Mouse (Mus musculus) hematopoietic multipotent progenitor cell, adult 10-12 weeks (in vitro differentiated cells): Measurements from ENCODE around the gene Fa2h. TPM values are rescaled to one million over a fixed set of nuclear protein-coding genes. Genes with fewer than 3 reads are reported as not detected.

ENCODE experiments used
- polyA plus RNA-seq: library from polyadenylated mRNA; stranded (reverse); fragments of >175 nt; gene quantifications from 2 replicates; pipeline ENCODE4 v1.2.3, GENCODE M21; 2012; ENCODE audit warnings: low replicate concordance

Fa2h gene
- not detected in 2 replicates for polyA plus RNA-seq

GRCm38 (mm10) chr8:111393391-111394363 is at the start of gene Fa2h:
Fa2h (minus strand) TSS chr8:111393824.

GRCm38 (mm10) chr8:111337890-111338347 is 55.7 kb downstream of the Fa2h start, which contains the start of gene Mlkl:
Mlkl (minus strand) TSS chr8:111338177.

DNA sequence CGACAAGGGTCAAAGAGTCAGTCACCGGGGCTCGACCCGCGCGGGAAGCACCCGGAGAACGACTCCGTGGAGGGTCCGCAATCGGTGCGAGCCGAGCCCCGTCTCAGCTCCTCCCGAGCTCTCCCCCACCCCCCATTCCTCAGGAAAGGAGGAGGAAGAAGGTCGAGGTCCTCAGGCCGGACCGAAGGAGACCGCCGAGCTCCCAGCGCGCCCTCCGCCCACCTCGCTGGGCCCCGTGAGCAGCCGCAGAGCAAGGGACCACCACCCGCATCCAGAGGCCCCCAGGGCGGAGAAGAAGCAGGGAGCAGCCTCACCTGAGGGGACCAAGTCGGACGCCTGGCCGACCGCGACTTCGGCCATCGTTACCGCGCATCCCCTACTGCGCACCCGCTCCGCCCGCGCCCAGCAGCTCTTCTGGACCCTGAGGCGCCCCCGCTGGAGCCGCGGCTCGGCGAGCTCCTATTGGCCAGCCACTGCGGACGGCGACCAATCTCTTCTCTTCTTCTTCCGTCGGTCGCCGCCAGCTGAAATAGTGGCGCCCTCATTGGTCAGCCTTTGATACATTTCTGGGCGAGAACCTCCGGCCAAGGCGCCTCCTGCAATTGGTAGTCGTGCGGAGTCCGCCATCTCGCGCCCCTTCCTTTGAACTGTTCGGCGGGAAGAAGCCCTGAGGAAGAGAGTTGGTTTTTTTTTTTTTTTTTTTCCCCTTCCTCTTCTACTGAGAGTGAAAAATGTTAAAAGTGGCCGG is 93.6 kb downstream of the Fa2h start, which contains the start of gene Rfwd3:
Gene Rfwd3 (minus strand): TSS at position 402 of the 748 bp plus-strand sequence.

Other genes starting within 250 kb of the Fa2h start
- 24.7 and 41.7 TPM in 2 replicates for gene Glg1, start 134.6 kb downstream of the Fa2h start, polyA plus RNA-seq
- 2.0 and 3.8 TPM in 2 replicates for gene Rfwd3, start 93.6 kb downstream of the Fa2h start, polyA plus RNA-seq
- 0.63 and 1.4 TPM in 2 replicates for gene Mlkl, start 55.6 kb downstream of the Fa2h start, polyA plus RNA-seq
- 1.4 and 3.5 TPM in 2 replicates for gene Wdr59, start 128.3 kb upstream of the Fa2h start, polyA plus RNA-seq
- gene Znrf1, start 142.3 kb upstream of the Fa2h start, polyA plus RNA-seq = 71.3 and 107 TPM in 2 replicates
- gene Ldhd, start 236.6 kb upstream of the Fa2h start, polyA plus RNA-seq = 0.63 and 1.2 TPM in 2 replicates
- gene Zfp1, start 249.6 kb upstream of the Fa2h start, polyA plus RNA-seq = 8.9 and 9.8 TPM in 2 replicates